Mouse (Mus musculus): Measurements from ENCODE around the gene Csnk1g1. TPM values are rescaled to one million over a fixed set of nuclear protein-coding genes. Genes with fewer than 3 reads are reported as not detected.

The Csnk1g1 gene
- polyA plus RNA-seq, 1 experiment = 6.6 TPM

DNA sequence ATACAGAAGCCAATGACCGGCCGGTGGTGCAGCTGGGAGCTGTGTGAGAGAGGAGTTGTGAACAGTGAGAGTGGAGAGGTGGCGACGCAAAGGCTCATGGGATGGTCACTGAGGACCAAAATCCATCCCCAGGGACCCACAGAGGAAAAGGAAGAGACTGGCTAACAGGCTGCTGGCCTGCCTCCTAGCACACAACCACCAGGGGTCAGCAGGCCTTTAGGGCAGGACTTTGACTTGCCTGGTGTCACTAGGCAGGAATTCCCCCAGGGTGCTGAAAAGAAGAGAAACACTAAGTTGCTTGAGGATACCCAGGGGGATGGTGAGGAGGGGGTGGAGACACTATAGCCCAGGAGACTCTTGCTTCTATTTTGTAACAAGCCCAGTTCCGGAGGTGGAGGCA is 158.8 kb downstream of the Csnk1g1 start:
- no peak for DNase-seq (ENCODE audit: low read depth)

DNA sequence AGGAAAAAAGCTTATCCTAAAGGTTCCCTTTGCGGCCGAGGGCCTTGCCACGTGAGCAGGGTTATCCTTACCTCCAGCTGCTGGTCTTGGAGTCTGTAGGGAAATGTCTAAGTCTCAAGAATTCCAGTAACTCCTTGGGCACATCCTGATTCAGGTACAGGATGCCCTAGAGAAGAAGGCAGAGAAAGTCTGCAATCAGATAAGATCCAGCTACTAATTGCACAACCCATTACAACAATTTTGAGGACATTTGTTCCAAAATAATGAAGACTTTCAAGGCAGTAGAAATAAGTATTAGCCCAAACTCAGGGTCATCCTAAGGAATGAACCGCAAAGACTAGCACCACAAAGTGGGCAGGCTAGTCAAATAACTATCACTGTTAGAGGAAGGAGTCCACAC is 159.3 kb downstream of the Csnk1g1 start:
- DNase-seq (ENCODE audit: low read depth) = no peak

DNA sequence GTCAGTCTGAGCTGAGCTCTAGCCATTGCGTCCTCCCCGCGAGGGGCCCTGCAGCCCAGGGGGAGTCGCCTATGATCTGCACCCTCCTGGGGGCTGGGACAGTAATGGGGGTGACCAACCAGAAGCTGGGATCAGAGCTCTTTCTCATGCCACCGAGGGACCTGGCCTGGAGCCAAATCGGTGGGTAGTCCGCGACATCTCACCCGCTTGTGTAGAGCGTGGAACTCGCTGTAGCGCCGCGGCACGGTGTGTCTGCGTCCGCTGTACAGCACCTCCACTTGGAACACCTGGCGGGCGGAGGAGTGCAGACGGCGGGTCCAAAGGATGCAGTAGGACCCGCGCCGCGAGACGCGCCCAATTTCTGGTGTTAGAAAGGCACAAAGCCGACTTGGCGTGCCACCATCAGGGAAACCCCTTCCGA is 160.3 kb downstream of the Csnk1g1 start:
- no peak for DNase-seq (ENCODE audit: low read depth)

DNA sequence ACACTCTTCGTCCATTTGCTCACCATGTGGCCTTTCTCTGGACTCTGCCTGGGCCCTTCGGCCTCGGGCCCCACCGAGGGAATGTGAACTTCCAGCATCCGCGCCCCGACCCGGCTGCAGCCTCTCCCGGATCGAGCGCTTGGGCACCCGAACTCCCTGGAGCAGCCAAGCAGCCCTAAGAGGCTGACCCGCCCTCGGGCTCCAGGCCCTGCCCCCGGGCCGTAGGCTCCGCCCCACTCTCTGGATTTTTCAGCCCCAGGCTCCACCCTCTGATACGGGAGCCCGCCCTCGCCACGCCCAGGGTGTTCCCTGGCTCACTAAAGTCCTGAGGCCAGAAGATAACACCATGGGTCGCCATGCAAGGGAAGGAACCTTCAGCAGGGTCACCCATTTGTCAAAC is 160.9 kb downstream of the Csnk1g1 start, which contains the start of gene Snx22:
TSS of gene Snx22 (minus strand) at position 137 of the 400 bp plus-strand sequence.
- no peak for DNase-seq (ENCODE audit: low read depth)

DNA sequence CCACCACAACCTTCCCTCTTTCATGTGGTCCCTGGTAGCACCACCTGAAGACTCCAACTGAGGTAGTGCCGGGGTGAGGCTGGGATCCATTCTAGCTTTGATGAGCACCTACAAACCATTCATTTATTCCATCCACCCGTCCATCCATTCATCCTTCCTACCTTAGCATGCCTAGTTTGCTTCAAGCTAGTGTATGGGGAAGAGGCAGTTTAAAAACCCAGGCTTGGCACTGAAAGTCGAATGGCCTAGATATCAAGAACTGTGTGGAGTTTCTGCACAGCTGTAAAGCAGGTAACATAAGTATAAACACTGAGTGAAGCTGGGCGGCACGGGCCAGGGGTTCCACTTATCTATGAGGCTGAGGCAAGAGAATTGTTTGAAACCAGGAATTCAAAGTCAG is 161.4 kb downstream of the Csnk1g1 start:
- no peak for DNase-seq (ENCODE audit: low read depth)

DNA sequence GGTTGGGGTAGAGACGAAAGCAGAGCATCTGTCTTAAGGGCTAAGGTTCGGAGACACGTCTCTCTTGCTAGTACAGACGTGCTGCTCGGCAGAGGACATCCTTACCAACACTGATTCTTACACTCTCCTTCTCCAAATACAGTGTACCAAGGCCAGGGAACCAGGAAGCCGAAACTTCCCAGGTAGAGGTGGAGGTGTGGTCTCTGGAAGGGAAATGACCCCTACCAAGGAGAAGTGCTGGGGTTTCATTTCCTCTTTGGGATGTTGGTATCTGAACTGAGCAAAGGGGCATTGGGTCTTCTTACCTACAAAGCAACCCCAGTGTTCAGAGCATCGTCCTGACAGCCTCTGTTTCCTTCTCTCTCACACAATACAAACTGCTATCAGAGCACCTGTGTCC is 164.0 kb downstream of the Csnk1g1 start:
- DNase-seq (ENCODE audit: low read depth) = no peak

DNA sequence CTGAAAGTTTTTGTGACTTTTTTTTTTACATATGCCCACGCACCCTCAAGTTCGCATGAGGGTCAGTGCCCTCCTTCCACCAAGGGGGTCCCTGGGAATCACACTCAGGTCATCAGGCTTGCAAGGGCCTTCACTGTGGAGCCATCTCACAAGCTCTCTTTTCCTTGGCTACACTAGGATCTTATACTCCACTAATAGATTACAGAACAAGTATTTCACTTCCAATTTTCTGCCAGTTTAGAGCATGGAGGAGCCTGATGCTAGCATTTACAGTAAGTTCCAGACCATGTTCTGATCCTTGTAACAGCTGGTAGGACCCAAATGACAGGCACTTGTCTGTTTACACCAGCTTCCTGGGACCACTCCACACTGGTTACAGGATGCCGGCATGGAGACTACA is 169.3 kb downstream of the Csnk1g1 start:
- DNase-seq (ENCODE audit: low read depth) = no peak

DNA sequence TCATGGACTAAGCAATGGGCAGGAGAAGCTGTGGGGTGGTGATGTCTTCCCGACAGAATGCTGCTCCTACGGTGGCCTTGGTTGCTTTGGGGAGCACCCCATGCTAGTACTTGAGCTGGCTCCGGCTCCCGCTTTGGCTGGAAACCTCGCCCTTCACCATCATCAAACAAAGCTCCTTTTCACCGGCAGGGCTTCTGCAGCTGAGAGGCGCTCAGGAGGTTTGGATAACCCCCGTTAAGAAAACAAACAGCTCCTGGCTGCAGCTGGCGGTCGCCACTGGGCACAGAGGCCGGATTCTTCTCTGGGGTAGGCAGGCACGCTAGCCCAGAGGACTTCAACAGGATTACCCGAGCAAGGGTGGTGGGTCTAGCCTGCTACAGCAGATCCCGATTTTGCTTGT is 169.8 kb downstream of the Csnk1g1 start:
- DNase-seq (ENCODE audit: low read depth) = no peak

DNA sequence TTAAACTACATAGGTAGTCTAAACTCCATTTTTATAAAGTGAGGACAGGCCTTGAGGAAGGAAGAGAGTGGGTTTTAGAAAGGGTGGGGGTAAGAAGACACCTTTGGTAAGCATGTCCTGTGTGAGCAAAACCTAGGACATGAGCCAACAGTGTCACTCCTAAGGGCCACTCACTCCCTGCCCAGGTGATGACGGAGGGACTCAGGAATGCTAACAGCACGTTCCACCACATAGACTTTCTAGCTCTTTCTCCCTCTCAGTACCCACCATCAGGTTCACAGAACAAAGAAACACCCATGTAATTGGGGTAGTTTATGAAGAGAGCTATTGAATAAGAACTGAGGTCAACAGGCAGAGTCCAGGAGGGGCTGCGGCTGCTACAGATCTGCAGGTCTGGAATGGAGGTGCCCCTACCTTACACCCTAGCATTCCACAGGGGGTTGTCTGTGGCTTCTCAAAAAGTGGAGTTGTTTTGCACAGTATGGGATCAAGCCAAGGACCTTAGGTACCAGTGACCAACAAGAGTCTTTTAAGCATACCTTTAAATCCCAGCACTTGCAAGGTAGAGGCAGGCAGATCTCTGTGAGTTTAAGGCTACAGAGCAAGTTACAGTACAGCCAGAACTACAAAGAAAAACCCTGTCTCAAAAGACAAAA is 172.2 kb downstream of the Csnk1g1 start:
- no peak for DNase-seq (ENCODE audit: low read depth)

DNA sequence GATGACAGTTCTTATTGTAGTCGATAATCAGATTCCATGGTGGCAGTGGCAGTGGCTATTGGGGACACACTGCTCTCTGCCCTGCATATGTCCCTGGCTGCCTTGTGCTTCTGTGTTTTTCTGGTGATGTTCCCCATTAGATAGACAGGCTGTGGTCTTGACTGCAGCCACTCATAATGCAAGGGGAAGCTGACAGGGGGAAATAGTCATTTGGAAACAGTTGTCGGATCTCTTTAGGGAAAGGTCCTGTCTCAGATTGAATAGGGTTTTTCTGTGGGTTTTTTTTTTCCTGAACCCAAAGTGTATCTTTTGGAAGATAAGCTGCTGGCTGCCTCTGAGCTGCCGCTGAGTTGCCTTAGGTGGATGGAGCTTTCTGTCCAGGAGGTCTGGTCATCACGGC is 173.3 kb downstream of the Csnk1g1 start:
- DNase-seq (ENCODE audit: low read depth) = no peak

DNA sequence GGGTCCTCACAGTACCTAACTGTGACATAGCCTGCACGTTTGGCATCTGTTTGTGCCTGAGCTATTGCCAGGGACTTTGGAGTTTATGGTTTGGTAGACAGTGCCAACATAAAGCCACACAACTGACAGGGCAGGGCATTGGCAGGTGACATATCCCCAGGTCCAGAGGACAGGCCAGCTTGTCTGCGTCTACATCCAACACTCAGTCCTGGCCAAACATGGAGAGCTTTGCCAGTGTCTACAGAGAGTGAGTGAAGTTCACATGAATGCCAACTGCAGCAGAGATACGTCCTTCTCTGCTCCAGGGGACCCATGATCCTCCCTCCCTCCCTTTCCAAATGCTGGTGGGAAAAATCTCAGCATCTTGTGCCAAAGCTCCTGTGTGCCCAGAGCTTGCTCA is 175.4 kb downstream of the Csnk1g1 start:
- no peak for DNase-seq (ENCODE audit: low read depth)

DNA sequence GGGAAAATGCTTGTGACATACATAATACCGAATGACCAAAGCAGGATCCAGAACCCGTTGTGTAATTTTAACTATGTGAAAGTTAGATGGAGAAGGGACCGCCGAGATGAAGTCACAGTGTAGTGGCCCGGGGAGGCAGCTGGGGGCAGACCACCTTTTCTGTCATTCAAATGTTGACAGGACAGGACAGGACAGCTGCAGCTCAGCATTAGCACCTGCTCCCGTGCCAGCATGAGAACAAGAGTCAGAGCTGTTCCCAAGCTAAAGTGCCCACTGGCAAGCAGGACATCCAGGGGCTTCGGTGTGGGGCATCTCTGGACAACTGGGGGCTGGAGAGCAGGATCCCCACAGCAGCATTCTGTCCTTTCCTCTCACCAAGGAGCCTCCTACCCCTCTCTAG is 178.3 kb downstream of the Csnk1g1 start:
- no peak for DNase-seq (ENCODE audit: low read depth)

DNA sequence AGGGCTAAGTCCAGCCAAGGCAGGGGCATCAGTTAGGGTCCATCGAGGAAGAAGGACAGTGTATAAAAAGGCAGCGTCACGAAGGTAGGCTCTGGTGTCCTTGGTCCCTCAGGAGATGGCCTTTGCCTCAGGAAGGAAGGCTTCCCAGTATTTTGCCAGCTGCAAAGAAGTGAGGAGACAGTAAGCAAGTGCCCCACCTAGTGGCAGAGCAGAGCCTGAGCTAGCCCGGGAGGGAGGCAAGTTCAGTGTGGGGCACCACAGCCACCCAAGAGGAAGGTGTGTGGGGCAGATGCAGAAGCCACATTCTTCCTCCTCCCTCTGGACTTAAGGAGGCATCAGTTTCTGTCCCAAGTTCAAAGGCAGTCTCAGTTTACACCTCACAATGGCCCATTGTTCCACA is 179.7 kb downstream of the Csnk1g1 start:
- DNase-seq (ENCODE audit: low read depth) = no peak

DNA sequence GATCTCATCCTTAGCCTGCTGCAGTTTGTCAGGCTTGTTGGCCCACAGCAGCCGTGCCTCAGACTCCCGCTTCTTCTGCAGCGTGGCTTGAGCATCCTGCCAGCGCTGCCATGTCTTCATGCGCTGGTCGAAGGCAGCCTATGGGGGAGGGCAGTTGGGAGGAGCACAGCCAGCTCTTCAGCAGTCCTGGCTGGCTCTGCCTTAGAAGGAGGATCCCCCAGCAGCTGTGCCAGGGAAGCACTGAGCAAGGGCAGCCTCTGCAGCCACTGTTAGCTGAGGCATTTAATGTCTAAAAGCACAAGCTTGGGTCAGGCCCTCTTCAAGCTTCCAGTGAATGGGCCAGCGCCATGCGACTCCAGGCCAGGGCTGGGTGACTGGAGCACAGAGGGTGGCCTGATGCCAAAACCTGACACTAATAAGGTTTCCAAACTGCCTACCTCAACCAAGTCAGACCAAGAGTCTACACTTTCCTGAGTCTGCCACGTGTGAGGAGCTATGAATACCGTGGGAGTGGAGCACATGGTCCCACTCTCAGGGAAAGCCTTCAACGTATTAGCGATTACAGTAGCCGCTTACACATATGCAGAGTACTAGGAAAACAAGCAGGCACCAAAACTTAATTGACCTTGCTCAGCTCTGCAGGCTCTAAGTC is 182.0 kb downstream of the Csnk1g1 start:
- no peak for DNase-seq (ENCODE audit: low read depth)

DNA sequence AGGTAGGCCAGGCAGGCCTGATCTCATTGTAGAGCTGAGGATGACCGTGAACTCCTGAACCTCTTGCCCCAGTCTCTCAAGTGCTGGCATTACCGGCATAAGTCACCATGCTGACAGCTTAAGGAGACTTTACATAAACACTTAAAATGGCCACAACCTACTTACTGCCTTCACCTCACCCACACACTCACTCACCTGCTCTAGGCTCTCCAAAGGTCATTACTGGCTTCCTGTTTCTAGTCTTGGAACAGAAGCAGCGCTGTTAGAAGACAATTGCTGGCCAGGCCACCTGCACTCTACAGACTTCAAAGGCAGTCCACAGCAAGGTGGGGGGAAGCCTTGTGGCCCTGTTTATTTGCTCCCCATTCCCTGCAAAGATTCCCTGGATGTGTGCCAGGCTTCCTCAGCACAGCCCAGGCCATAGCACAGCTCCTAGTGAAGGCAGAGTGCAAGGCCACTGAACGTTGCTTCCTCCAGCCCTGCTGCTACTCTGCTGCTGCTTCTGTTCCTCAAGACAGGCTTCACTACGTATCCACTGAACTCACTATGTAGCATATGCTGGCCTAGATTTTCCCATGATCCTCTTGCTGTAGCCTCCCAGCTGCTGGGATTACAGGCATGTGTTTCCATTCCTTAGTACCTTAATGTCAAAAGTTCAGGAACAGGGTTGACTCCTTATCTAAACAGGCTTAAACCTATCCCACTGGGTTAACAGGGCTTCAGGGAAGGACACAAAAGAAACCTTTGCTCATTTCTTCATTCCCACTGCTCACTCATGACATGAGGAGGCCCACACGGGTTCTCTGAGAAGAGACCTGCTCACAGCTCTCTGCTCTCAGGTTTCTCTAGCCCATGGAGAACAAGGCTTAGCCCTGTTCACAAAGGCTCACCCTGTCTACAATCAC is 182.9 kb downstream of the Csnk1g1 start:
- peak; percentile 17 for DNase-seq (ENCODE audit: low read depth)

DNA sequence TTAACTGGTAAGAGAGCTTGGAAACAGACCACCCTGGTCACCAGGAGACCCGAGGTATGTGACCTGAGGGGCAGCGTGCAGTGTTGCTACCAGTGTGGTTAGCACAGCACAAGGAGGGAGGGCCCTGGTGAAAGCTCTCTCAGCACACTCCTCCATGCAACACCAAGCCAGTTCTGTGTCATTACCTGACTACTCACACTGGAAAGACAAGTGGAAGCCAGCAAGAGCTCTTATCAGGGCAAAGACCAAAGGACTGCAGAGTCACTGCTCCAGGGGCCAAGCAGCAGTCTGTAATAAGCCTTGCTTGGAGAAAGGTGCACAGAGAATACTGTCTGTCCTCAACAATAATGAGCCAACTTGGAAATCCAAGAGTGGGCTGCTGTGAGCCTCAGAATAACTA is 183.9 kb downstream of the Csnk1g1 start:
- DNase-seq (ENCODE audit: low read depth) = no peak

Other genes starting within 250 kb of the Csnk1g1 start
- gene Oaz2, start 240.9 kb upstream of the Csnk1g1 start, polyA plus RNA-seq (2012; rRNA removed) = 97.5 and 99.6 TPM in 2 replicates
- 5.0 and 7.7 TPM in 2 replicates for gene Zfp609, start 81.4 kb upstream of the Csnk1g1 start, polyA plus RNA-seq (2012; rRNA removed)
- gene Pclaf, start 18.7 kb upstream of the Csnk1g1 start, polyA plus RNA-seq (2012; rRNA removed) = 0.97 and 1.3 TPM in 2 replicates
- 16.9 and 18.3 TPM in 2 replicates for gene Trip4, start 130 bp upstream of the Csnk1g1 start, polyA plus RNA-seq (2012; rRNA removed)
- gene Ppib, start 151.3 kb downstream of the Csnk1g1 start, polyA plus RNA-seq (2012; rRNA removed) = 421 and 459 TPM in 2 replicates
- gene Snx22, start 160.8 kb downstream of the Csnk1g1 start, polyA plus RNA-seq (2012; rRNA removed) = 6.5 and 7.4 TPM in 2 replicates
- gene Snx1, start 217.7 kb downstream of the Csnk1g1 start, polyA plus RNA-seq (2012; rRNA removed) = 131 and 133 TPM in 2 replicates
- gene Ciao2a, start 217.7 kb downstream of the Csnk1g1 start, polyA plus RNA-seq (2012; rRNA removed) = 15.7 and 18.5 TPM in 2 replicates
- gene Dapk2, start 249.3 kb downstream of the Csnk1g1 start, polyA plus RNA-seq (2012; rRNA removed) = 5.7 and 6.2 TPM in 2 replicates